Mouse (Mus musculus) adrenal gland, postnatal 14 days (tissue): ENCODE data around the gene Abcc10. TPM values are rescaled to one million over a fixed set of nuclear protein-coding genes. Genes with fewer than 3 reads are reported as not detected.
A peak's percentile ranks its signal among the peaks of the same experiment; 100 is the strongest.

Experiments
- DNase-seq: peaks from one replicate; pipeline ENCODE4 v3.0.0; 2021; ENCODE audit warnings: mixed read lengths
- total RNA-seq: library from RNA; stranded (reverse); gene quantifications from 2 replicates; pipeline ENCODE4 v1.2.3, GENCODE M21; 2021

The Abcc10 gene
- total RNA-seq, 1 experiment from 2014 or later = 10.1 TPM

- DNase-seq = peak; percentile 72
These were observed 40.5 kb downstream of the Abcc10 start for GRCm38 (mm10) chr17:46287678-46288095.

GRCm38 (mm10) chr17:46285407-46285806, 42.7 kb downstream of the Abcc10 start:
- DNase-seq = no peak

- DNase-seq = no peak
These were observed 43.5 kb downstream of the Abcc10 start for GRCm38 (mm10) chr17:46284653-46285052.

GRCm38 (mm10) chr17:46283911-46284310, 44.2 kb downstream of the Abcc10 start:
- DNase-seq = no peak

DNA sequence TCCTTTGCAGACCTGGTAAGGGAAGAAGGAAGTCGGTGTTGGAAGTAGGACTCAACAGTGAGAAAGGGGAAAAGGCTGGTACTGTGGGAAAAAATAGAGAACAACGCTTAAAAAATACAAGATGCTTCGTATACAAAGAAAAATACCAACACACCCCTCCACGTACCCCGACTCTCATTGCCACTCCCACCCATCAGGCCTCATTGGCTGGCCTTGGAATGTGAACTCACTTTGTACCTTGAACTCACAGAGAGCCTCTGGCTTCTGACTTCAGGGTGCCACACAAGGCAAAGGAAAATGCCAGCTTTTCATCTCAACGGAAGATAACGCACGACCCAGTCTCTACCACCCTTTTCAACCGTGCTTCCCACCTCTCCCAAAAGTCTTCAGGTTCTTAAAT, 45.0 kb downstream of the Abcc10 start:
- no peak for DNase-seq

DNA sequence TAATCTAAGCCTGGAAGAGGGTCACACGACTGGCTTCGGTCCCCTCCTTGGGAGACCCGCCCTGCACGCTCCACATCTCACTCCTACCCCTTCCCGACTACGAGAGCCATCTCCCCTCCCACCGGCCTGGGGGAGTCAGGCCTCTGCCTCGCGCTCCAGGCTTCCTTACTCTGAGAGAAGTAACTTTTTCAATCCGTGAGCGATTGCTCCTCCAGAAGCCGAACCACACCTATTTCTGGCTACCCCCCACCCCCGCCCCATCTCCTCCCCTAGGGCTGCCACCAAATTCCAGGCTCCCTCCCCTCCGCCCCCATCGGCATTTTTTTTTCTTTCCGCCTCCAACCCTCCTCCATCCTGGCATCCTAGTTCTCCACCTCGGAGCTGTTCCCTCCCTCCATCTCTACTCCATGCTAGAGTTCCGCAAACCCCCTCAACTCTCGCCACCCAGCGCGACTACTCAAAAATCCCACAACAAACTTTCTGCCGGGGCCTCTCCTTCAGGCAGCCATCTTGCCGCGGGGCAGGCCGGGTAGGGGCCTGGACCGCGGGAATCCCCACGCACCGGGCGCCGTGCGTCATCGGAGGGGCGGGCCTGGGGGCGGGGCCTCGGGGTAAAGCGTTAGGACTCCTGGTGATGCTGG, 45.5 kb downstream of the Abcc10 start, which contains the start of gene Tjap1:
TSS of gene Tjap1 (minus strand) at position 544 of the 641 bp plus-strand sequence.
- DNase-seq = peak; percentile 95

DNA sequence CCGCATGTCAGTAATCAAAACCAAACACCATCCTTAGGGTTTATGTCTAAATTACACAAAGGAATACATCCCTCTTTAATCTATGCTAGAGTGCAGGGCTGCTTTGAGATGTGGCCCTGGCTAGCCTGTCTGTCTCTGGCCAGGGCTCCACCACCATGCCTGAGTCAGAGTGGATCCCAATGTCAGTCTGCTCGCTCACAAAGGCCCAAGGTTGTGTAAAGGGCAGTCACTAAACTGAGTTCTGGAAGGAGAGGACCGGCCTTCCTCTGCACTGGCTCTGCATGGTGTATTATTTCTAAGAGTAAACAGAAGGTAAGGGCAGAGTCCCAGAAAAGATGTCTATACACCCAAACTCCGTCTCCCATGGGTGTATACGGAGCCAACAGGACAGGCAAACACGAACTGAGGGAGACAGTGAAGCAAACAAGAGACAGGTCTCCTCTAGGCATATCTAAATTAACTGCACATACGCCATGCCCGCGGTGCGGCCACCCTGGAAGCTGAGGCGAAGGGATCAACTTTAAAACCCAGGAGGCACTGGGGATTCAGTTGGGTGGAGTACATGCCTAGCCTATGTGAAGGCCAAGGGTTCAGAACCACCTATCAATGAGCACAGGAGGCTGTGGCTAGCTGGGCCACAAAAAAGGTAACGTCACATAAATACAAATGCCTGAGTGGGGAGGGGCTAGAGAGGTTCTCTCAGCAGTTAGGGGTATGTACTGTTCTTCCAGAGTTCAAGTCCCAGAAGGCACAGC, 50.0 kb downstream of the Abcc10 start:
- DNase-seq = peak; percentile 73

GRCm38 (mm10) chr17:46277586-46277985, 50.6 kb downstream of the Abcc10 start:
- no peak for DNase-seq

GRCm38 (mm10) chr17:46275506-46275905, 52.6 kb downstream of the Abcc10 start:
- no peak for DNase-seq

- DNase-seq = no peak
These were observed 53.1 kb downstream of the Abcc10 start for GRCm38 (mm10) chr17:46275034-46275433.

DNA sequence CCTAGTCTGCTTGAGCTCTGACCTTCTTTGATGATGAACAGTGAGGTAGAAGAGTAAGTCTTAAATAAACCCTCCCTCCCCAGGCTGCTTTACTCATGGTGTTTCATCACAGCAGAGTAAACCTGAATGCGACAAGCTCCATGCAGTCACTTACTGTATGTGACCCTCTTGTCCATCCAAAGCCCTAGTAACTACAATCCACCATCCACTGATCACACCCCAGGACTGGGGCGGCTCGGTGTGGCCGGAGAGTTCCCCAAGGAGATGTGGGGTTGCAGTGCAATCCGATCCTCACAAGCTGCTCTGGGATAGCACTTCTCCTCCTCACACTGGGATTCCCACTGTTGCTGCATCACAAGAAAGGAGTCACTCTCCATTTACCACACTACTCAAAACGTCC, 53.7 kb downstream of the Abcc10 start:
- no peak for DNase-seq

GRCm38 (mm10) chr17:46273803-46274236, 54.3 kb downstream of the Abcc10 start:
- no peak for DNase-seq

GRCm38 (mm10) chr17:46272675-46273074, 55.5 kb downstream of the Abcc10 start:
- DNase-seq = peak; percentile 68

GRCm38 (mm10) chr17:46272058-46272457, 56.1 kb downstream of the Abcc10 start:
- no peak for DNase-seq

- no peak for DNase-seq
These were observed 58.2 kb downstream of the Abcc10 start for GRCm38 (mm10) chr17:46269771-46270534.

DNA sequence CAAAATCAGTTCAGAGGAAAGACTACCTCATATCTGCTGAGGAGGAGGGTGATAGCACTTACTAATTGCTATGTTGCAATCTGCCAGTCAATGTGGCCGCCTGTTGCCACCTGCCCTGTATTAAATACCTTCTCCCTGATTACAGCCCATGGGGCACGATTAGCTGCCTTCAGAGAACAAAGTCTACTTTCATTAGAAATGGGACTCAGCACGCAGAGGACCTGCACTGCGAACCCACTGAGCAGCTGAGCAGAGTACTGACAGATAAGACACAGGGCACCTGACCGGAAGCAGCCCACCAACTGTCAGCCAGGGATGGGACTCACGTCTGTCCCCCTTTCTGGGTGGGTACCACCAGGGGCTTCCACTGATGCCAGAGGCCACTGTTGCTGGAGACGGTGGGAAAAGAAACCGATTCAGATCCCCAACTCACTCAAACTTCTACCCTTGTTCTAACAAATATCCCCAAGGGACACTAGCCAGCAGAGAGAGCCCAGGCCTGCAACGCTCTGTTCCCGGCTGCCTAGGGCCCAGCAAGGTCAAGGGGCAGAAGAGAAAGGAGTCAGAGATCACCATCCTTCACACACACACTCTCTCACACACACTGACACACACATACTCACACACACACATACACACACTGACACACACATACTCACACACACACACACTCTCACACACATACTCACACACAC, 60.0 kb downstream of the Abcc10 start:
- no peak for DNase-seq

DNA sequence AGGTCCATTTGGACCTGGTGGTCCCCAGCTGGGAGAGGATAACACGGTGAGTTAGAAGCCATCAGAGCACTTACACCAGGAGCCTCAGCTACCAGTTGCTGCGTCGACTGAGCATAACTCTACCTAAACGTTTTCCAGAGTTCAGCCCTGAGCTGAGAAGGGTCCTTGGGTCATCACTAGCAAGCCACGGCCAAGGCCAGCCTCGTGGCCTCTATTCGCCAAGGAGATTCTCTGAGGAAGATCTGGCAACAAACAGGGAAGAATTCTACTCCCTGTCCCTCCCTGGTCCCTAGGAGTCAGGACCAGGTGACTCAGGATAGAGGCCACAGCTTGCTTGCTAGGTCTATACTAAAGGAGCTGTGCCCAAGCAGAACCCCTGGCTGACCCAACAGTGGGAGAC, 60.6 kb downstream of the Abcc10 start:
- DNase-seq = no peak

GRCm38 (mm10) chr17:46266986-46267385, 61.2 kb downstream of the Abcc10 start:
- no peak for DNase-seq

DNA sequence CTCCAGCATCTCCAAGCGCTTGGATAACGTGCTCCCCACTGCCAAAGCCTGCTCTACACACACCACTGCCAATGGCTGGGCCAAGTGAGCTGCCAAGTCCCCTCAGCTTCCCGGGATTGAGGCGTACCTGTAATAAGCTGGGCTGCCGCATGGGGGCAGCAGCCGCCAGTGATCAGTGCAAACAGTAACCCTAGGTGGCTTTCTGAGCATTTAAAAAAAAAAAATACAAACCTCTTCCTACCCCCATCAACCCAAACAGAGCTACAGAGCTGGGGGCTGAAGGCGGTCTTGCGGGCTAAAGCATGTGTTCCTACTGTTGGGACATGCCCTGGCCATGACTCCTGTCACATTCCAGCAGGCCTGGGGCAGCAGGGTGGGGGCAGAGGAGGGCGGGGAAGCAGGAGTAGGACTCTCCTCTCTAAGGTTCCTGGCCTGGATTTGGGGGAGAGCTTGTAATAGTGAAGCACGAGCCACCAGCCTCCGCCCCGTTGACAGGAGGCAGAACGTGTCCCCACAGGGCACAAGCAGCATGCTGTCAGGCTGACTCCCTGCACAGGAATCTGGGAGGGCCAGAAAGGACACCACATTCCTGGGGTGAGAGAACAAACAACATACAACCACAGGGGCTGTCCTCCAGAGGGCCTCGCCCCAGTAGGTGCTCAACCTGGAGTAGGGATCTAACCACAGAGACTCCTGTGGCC, 62.1 kb downstream of the Abcc10 start:
- peak; percentile 87 for DNase-seq

GRCm38 (mm10) chr17:46265502-46265901, 62.6 kb downstream of the Abcc10 start:
- no peak for DNase-seq

GRCm38 (mm10) chr17:46262201-46262694, 65.9 kb downstream of the Abcc10 start:
- no peak for DNase-seq
